Mouse (Mus musculus): Measurements from ENCODE around the gene Tbl3. TPM values are rescaled to one million over a fixed set of nuclear protein-coding genes. Genes with fewer than 3 reads are reported as not detected.

Gene Tbl3
- polyA plus RNA-seq, 1 experiment from 2014 or later = 57.3 TPM

DNA sequence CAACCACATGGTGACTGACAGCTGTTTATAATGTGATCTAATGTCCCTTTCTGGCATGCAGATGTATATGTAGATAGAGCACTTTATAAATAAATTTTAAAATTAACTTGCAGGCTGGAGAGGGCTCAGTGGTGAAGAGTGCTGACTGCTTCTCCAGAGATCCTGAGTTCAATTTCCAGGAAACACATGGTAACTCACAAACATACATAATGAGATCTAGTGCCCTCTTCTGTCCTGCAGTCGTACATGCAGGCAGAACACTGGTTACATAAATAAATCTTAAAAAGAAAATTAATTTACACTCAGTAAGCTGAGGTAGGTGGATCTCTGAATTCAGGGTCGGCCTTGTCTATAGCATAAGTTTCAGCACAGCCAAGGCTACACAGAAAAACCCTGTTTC lies 1.2 kb upstream of the Tbl3 start:
- WGBS = 36% methylated on average over 2 of the region's 2 CpGs
- Histone ChIP-seq H3K9me3 (no peaks in the 10 kb centered on the region), H3K36me3 (peaks cover 21% of the 10 kb centered on the region), H3K4me3 (no peak overlapping the region), H3K27ac (no peak overlapping the region), H3K27me3 (no peaks in the 10 kb centered on the region), H3K4me1 (peaks cover 18% of the 10 kb centered on the region), H3K9ac (no peak overlapping the region), H3K4me2 (peak overlapping the region; percentile 65; the same call in 1 of the 2 replicates)
- no peak for ATAC-seq (ENCODE audit: insufficient number of reproducible peaks, low FRiP score, low TSS enrichment, low read depth)

DNA sequence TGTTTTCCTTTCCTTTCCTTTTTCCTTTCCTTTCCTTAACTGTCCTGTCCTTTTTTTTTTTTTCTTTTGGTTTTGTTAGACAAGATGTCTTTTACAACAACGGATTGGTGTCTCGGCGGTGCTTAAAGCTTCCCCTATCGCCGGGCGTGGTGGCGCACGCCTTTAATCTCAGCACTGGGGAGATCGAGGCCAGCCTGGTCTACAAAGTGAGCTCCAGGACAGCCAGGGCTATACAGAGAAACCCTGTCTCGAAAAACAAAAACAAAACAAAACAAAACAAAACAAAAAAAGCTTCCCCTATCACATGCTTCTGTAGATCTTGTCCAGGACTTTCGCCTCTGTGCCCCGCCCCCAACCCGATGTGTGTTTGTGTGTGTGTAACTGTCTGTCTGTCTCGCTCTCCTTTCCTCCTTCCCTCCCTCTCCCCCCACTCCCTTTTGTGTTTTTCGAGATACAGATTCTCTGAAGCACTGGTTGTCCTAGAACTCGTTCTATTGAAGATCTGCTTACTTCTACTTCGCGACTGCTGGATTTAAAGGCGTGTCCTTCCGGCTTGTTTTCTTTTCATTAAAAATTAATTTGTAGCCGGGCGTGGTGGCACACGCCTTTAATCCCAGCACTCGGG lies 453 bp upstream of the Tbl3 start:
- H3K27me3 ChIP-seq = no peaks in the 10 kb centered on the region
- H3K27ac ChIP-seq = peak overlapping the region; percentile 90

DNA sequence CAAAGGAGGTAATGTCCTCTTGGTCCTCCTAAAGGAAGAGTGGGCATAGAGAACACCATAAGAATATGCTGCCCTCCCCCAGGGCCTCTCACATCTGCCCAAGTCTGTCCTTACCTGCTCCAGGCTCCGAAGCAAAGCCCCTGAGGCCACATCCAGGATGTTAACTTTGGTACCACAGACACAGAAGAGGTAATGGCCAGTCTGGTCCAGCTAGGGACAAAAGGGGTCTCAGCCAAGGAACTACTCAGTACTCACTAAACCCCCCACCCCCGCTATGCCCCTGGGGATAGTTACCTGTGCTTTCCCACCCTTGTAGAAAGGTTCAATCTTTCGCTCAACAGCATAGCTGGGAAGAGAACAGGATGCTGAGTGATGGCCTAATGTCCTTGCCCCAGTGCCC lies 1.6 kb downstream of the Tbl3 start:
- H3K36me3 ChIP-seq = peaks cover 44% of the 10 kb centered on the region
- 94% methylated on average over 3 of the region's 3 CpGs for WGBS
- H3K9ac ChIP-seq = no peak overlapping the region
- peaks cover 18% of the 10 kb centered on the region for H3K4me1 ChIP-seq
- H3K27me3 ChIP-seq = no peaks in the 10 kb centered on the region
- H3K9me3 ChIP-seq = no peaks in the 10 kb centered on the region
- ATAC-seq (ENCODE audit: insufficient number of reproducible peaks, low FRiP score, low TSS enrichment, low read depth) = no peak
- no peak overlapping the region for H3K4me3 ChIP-seq
- H3K27ac ChIP-seq = no peak overlapping the region
- H3K4me2 ChIP-seq = no peak overlapping the region

More for the DNA sequence above, 453 bp upstream of the Tbl3 start:
- Histone ChIP-seq H3K36me3 (peaks cover 24% of the 10 kb centered on the region), H3K9me3 (no peaks in the 10 kb centered on the region), H3K4me1 (peaks cover 18% of the 10 kb centered on the region), H3K4me2 (peak overlapping the region; percentile 65), H3K9ac (peak overlapping the region; percentile 82), H3K4me3 (peak overlapping the region; percentile 82)
- 5% methylated on average over 24 of the region's 24 CpGs for WGBS
- no peak for ATAC-seq (ENCODE audit: insufficient number of reproducible peaks, low FRiP score, low TSS enrichment, low read depth)

DNA sequence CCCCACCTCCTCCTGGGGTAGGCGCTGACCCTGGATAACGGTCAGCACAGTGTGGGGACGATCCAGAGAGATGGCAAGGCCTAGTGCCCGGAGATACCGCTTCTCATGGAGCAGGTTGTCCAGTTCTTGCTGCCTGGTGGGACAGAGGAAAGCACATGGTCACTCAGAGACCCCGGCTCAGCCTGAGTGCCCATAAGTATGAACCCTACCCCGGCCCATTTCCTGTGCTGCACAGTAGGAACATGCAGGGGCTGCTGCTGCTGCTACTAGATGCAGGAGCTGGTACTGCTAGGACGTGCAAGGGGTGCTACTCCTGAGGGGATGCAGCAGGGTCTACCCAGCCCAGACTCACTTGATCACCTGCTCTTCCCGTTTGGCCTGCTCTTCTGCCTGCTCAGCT lies 6.2 kb downstream of the Tbl3 start:
- WGBS = 84% methylated on average over 9 of the region's 9 CpGs
- H3K4me2 ChIP-seq = no peak overlapping the region
- H3K9ac ChIP-seq = no peak overlapping the region
- no peak for ATAC-seq (ENCODE audit: insufficient number of reproducible peaks, low FRiP score, low TSS enrichment, low read depth)
- H3K4me1 ChIP-seq = peaks cover 26% of the 10 kb centered on the region
- H3K27ac ChIP-seq = no peak overlapping the region
- no peaks in the 10 kb centered on the region for H3K27me3 ChIP-seq
- no peaks in the 10 kb centered on the region for H3K9me3 ChIP-seq
- peaks cover 61% of the 10 kb centered on the region for H3K36me3 ChIP-seq
- no peak overlapping the region for H3K4me3 ChIP-seq

DNA sequence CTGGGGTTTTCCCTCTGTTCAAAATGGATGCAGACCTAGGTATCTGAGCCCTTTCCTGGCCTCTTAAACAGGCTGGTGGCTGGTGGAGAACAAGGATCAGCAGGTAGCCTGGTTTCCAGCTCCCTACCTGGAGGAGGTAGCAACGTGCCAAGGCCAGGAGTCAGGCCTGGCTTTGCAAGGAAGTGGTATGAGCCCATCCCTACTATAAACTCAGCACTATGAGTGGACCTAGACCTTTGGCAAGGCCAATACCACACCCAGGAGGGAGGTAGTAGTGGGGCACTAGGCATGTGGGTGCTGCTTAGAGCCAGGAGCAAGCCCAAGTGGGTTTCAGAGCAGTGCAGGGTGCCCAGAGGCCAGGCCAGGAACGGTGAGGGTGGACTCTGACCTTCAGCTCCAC lies 8.0 kb downstream of the Tbl3 start:
- WGBS = 77% methylated on average over 2 of the region's 2 CpGs

DNA sequence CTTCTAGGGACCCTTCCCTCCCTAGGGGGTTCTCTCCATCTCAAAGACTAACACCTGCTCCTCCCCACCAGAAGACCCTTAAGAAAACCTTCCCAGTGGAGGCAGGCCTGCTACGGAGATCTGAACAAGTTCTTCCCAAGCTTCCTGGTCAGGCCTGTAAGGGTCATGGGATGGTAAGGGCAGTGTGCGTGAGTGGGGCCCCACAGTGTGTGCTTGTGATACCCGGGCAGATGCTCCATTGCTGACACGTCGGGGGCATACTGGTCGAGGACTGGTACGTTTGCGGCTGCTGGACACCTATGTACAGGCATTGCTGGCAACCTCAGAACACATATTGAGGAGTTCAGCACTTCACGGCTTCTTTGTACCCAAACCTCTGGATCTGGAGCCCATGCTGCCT lies 8.7 kb downstream of the Tbl3 start:
- peaks cover 29% of the 10 kb centered on the region for H3K4me1 ChIP-seq
- H3K9ac ChIP-seq = no peak overlapping the region
- no peak overlapping the region for H3K4me3 ChIP-seq
- H3K4me2 ChIP-seq = no peak overlapping the region
- H3K27me3 ChIP-seq = no peaks in the 10 kb centered on the region
- peaks cover 44% of the 10 kb centered on the region for H3K36me3 ChIP-seq
- H3K27ac ChIP-seq = no peak overlapping the region
- 61% methylated on average over 9 of the region's 9 CpGs for WGBS
- no peak for ATAC-seq (ENCODE audit: insufficient number of reproducible peaks, low FRiP score, low TSS enrichment, low read depth)
- no peaks in the 10 kb centered on the region for H3K9me3 ChIP-seq

More for the DNA sequence above, 8.0 kb downstream of the Tbl3 start:
- H3K9me3 ChIP-seq = no peaks in the 10 kb centered on the region
- peaks cover 29% of the 10 kb centered on the region for H3K4me1 ChIP-seq
- peaks cover 49% of the 10 kb centered on the region for H3K36me3 ChIP-seq
- H3K9ac ChIP-seq = no peak overlapping the region
- H3K27ac ChIP-seq = no peak overlapping the region
- ATAC-seq (ENCODE audit: insufficient number of reproducible peaks, low FRiP score, low TSS enrichment, low read depth) = no peak
- no peaks in the 10 kb centered on the region for H3K27me3 ChIP-seq
- H3K4me3 ChIP-seq = no peak overlapping the region
- no peak overlapping the region for H3K4me2 ChIP-seq

DNA sequence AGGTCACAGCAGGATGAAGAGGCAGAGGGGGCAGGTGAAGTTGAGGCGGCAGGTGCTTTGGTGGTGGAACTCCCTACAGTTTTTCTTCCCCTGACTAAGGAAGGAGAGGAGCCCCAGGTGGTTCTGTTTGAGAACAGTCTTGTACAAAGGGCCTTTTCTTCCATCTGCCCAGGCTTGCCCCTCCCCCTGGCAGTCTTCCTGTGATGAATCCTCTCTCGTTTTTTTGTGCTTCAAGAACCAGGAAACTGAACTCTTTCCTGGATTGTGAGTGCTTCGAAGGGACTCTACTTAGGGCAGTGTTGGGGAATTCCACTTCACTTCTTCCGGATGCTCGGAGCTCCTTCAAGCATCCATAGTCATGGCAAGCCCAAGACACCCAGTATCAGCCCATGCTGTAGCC lies 9.5 kb downstream of the Tbl3 start:
- no peaks in the 10 kb centered on the region for H3K27me3 ChIP-seq
- no peak overlapping the region for H3K4me2 ChIP-seq
- H3K27ac ChIP-seq = no peak overlapping the region; the same call in 1 of the 2 replicates
- no peak for ATAC-seq (ENCODE audit: insufficient number of reproducible peaks, low FRiP score, low TSS enrichment, low read depth)
- peaks cover 29% of the 10 kb centered on the region for H3K4me1 ChIP-seq
- H3K9ac ChIP-seq = no peak overlapping the region
- peaks cover 45% of the 10 kb centered on the region for H3K36me3 ChIP-seq
- no peak overlapping the region for H3K4me3 ChIP-seq
- no peaks in the 10 kb centered on the region for H3K9me3 ChIP-seq
- WGBS = 26% methylated on average over 5 of the region's 5 CpGs

DNA sequence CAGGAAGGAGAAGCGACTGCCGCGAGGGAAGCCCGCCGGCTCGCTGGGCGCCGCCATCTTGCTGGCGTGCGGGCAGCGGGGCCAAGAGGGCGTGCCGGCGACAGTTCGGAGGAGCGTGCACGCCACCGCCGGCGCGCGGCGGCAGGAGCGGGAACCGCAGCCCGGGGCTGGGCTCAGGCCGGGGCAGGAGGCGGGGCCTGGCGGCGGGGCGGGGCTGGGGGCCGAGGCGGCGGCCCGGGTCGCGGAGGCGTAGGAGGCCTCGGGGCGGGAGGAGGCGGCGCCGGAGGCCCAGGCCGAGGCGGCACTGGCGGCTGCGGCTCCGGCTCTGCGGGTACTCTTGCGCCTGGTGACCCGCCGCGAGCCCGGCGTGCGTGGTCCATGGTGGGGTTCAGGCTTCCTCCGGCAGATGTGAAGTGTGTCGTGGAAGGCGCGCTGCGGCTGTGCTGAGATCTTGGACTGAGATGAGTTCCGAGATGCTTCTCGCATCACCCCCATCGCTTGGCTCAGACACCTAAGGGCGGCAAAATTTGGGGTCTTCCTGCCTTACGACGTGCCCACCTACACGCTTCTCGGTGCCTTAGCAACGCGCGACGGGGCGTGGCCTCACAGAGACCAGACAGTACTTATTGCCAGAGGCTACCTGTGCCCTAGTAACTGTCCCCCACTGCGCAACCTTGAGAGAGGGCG lies 11.3 kb downstream of the Tbl3 start, which contains the start of the genes Gfer and Noxo1:
Gene Gfer (minus strand): TSS at position 146 of the 687 bp plus-strand sequence.
Gene Noxo1 (plus strand): TSS at position 224 of the 687 bp plus-strand sequence.
- WGBS = under 1% methylated on average over 67 of the region's 76 CpGs
- peaks cover 29% of the 10 kb centered on the region for H3K4me1 ChIP-seq
- peaks cover under 1% of the 10 kb centered on the region for H3K27me3 ChIP-seq
- H3K4me3 ChIP-seq = peak within 1 kb of the TSS; percentile 72
- peak within 1 kb of the TSS; percentile 80 for H3K4me2 ChIP-seq
- peaks cover 39% of the 10 kb centered on the region for H3K36me3 ChIP-seq
- ATAC-seq (ENCODE audit: insufficient number of reproducible peaks, low FRiP score, low TSS enrichment, low read depth) = peak; percentile 88
- H3K9me3 ChIP-seq = no peaks in the 10 kb centered on the region
- peak within 1 kb of the TSS; percentile 73 for H3K9ac ChIP-seq
- peak within 1 kb of the TSS; percentile 90 for H3K27ac ChIP-seq

DNA sequence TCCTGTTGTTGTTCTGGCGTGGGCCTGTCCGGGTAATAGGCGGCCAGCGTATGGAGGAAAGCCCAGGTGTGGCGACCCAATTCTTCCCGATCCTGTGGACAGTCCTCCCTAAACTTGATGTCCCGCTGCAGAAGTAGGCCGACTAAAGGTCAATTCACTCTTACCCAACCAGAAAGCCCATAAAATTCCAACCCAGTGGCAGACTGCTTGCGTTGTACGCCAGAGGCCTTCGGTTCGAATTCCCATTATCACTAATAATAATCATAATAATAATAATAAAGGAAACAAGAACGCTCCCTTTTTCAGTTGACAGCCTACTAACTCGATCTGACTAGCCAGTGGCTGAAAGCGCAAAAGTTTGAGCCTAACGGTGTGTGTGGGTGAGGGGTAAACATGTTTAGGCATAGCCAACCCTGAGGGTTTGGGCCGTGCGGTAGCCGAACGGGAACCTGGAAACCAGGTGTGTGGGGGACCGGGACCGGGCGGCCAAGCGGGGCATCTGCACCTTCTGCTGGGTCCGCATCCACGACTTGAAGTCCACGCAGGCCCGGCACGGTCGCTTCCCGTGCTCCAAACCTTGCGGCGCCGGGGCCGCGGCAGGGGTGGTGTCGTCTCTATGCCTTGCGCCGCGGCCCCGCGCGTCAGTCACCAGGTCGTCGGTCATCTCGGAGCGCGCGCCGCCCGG lies 12.0 kb downstream of the Tbl3 start:
- Histone ChIP-seq H3K36me3 (peaks cover 32% of the 10 kb centered on the region), H3K9me3 (no peaks in the 10 kb centered on the region), H3K4me2 (peak overlapping the region; percentile 80), H3K4me1 (peaks cover 29% of the 10 kb centered on the region), H3K9ac (peak overlapping the region; percentile 73), H3K4me3 (peak overlapping the region; percentile 72), H3K27ac (peak overlapping the region; percentile 90), H3K27me3 (peaks cover 7% of the 10 kb centered on the region)
- WGBS = 6% methylated on average over 51 of the region's 51 CpGs
- 0 out of 2 replicates have a peak, but pooled peaks have one; percentile 2 for ATAC-seq (ENCODE audit: insufficient number of reproducible peaks, low FRiP score, low TSS enrichment, low read depth)

DNA sequence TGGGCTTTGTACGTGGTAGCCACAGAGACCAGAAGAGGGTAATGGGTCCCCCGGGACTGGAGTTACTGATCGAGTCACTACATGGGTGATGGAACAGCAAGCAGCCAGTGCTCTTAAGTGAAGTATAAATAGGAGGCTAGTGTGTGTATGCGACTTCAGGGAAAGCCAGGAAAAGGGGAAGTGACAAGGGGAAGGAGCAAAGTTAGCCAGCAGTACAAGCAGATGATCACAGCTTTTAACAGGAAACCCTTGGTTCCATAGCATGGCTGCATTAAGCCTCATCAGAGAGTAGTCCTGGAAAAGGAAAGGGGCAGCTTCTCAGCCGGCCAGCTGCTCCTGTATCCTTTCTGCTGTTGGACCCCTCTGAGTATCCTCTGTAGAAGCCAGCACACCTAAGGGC lies 15.1 kb downstream of the Tbl3 start:
- WGBS = 78% methylated on average over 5 of the region's 5 CpGs
- H3K9me3 ChIP-seq = no peaks in the 10 kb centered on the region
- H3K27ac ChIP-seq = no peak overlapping the region
- peaks cover 18% of the 10 kb centered on the region for H3K36me3 ChIP-seq
- H3K4me3 ChIP-seq = no peak overlapping the region
- ATAC-seq (ENCODE audit: insufficient number of reproducible peaks, low FRiP score, low TSS enrichment, low read depth) = no peak
- H3K9ac ChIP-seq = no peak overlapping the region
- no peak overlapping the region for H3K4me2 ChIP-seq
- H3K4me1 ChIP-seq = peaks cover 28% of the 10 kb centered on the region
- peaks cover 38% of the 10 kb centered on the region for H3K27me3 ChIP-seq

DNA sequence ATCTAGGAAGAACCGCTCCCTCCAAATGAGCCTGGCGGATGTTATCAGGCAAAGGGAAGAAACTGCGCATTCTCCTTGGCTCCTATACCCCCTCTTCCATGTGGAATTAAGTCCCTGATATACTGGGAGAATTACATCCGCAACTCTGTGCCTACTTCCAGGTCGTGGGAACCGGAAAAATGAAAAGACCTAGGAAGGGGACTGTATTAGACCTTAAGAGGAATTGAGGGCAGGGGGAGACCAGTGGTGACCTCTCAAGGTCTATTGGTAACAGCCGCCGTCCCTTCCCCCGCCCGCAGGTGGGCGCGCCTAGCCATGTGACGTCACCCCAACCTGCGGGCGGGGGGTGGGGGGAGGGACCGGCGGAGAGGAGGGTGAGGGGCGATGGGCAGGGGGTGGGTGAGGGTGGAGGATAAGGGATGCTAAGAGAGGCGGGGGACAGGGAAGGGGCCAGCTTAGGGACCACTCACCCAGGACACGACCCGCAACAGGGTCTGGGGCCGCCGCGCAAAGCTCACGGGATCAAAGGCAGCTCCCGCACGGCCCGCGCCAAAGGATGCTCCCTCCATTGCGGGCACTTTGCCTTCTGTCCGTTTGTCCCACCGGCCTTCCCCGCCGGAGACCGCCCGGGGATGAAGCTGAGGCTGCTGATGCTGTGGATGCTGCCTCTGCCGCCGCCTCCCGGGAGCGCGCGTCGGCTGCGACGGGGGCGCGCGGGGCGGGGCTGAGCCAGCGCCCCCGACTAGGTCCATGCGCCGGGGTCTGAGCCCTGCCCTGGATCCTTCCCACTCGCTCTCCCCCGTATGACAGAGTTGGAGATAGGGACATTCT lies 18.0 kb downstream of the Tbl3 start, which contains the start of gene Syngr3:
Gene Syngr3 (minus strand): TSS at position 705 of the 831 bp plus-strand sequence.
- Histone ChIP-seq H3K27ac (no peak within 1 kb of the TSS), H3K4me2 (peak within 1 kb of the TSS; percentile 96), H3K4me1 (peaks cover 15% of the 10 kb centered on the region), H3K36me3 (peaks cover 18% of the 10 kb centered on the region), H3K27me3 (peaks cover 51% of the 10 kb centered on the region), H3K9ac (peak within 1 kb of the TSS; percentile 59), H3K9me3 (no peaks in the 10 kb centered on the region), H3K4me3 (peak within 1 kb of the TSS; percentile 57)
- ATAC-seq (ENCODE audit: insufficient number of reproducible peaks, low FRiP score, low TSS enrichment, low read depth) = no peak
- whole genome bisulfite sequencing = under 1% methylated on average over 53 of the region's 55 CpGs
